Mouse (Mus musculus) stomach, embryonic 16.5 days (tissue): ENCODE results near the gene Sypl. TPM values are rescaled to one million over a fixed set of nuclear protein-coding genes. Genes with fewer than 3 reads are reported as not detected.
"Not testable (repeated sequence)": the region's sequence is repeated elsewhere in the genome, so short reads cannot be mapped to it uniquely, and the experiment has no call there.

Source experiments
- ATAC-seq: fragments of 200-750 bp; cut with Nextera tagmentation; 2 replicates; pipeline ENCODE4 v1.8.0; 2017; ENCODE audit warnings: moderate number of reproducible peaks, moderate TSS enrichment; ENCODE audit not compliant: insufficient read depth, low FRiP score
- H3K27ac ChIP-seq: fragments of 300-500 bp; sonication (generic); 2 replicates; pipeline ENCODE4 v1.5.1; 2014; ENCODE audit warnings: low read length
- H3K27me3 ChIP-seq: fragments of 300-500 bp; sonication (generic); 2 replicates; pipeline ENCODE4 v1.6.1; 2014; ENCODE audit warnings: low read length, control low read depth, mixed read lengths; ENCODE audit not compliant: control insufficient read depth, insufficient read depth
- H3K36me3 ChIP-seq: fragments of 300-500 bp; sonication (generic); 2 replicates; pipeline ENCODE4 v1.6.1; 2014; ENCODE audit warnings: low read length; ENCODE audit not compliant: control insufficient read depth, insufficient read depth
- H3K4me1 ChIP-seq: fragments of 300-500 bp; sonication (generic); 2 replicates; pipeline ENCODE4 v1.6.1; 2014; ENCODE audit warnings: low read length, control low read depth, mixed read lengths; ENCODE audit not compliant: control insufficient read depth, insufficient read depth
- H3K4me2 ChIP-seq: fragments of 300-500 bp; sonication (generic); 2 replicates; pipeline ENCODE4 v1.6.1; 2014; ENCODE audit warnings: low read depth, low read length, mixed read lengths
- H3K4me3 ChIP-seq: fragments of 300-500 bp; sonication (generic); replicated peaks from 2 replicates; pipeline ENCODE4 v1.5.1; 2014; ENCODE audit warnings: mild to moderate bottlenecking, low read length
- H3K9ac ChIP-seq: fragments of 300-500 bp; sonication (generic); 2 replicates; pipeline ENCODE4 v1.6.1; 2014; ENCODE audit warnings: low read length
- H3K9me3 ChIP-seq: fragments of 300-500 bp; sonication (generic); replicated peaks from 2 replicates; pipeline ENCODE4 v1.6.1; 2016; ENCODE audit warnings: low read length, control low read depth; ENCODE audit not compliant: control insufficient read depth
- WGBS: fragments of 180-500 bp; shearing (Covaris S2); extraction: QIAGEN DNeasy Blood & Tissue Kit; methylation state at CpG from one replicate; pipeline ENCODE4 v1.1.7; 2014; 5-methylcytosine and 5-hydroxymethylcytosine counted together
- polyA plus RNA-seq: library from polyadenylated mRNA; unstranded; fragments of >200 nt; fragmentation: Nextera tagmentation; extraction: Ambion mirVana; gene quantifications from 2 replicates; pipeline ENCODE4 v1.2.1, GENCODE M21; 2015

Gene Sypl
- polyA plus RNA-seq, 1 experiment from 2014 or later = 188 TPM

GRCm38 (mm10) chr12:32983081-32983480, 29.4 kb downstream of the Sypl start:
- Histone ChIP-seq H3K36me3 (no peaks in the 10 kb centered on the region), H3K4me3 (no peak overlapping the region), H3K4me1 (no peaks in the 10 kb centered on the region), H3K27me3 (no peaks in the 10 kb centered on the region), H3K27ac (no peak overlapping the region), H3K4me2 (no peak overlapping the region), H3K9me3 (no peaks in the 10 kb centered on the region), H3K9ac (no peak overlapping the region)
- ATAC-seq = no peak
- 82% methylated on average over 1 of the region's 1 CpGs for WGBS

GRCm38 (mm10) chr12:32986284-32986683, 32.6 kb downstream of the Sypl start:
- Histone ChIP-seq H3K27ac (no peak overlapping the region), H3K4me2 (no peak overlapping the region), H3K27me3 (no peaks in the 10 kb centered on the region), H3K9ac (no peak overlapping the region), H3K36me3 (no peaks in the 10 kb centered on the region), H3K4me1 (no peaks in the 10 kb centered on the region), H3K4me3 (no peak overlapping the region), H3K9me3 (no peaks in the 10 kb centered on the region)
- 50% methylated on average over 1 of the region's 1 CpGs for WGBS
- ATAC-seq = no peak

- Histone ChIP-seq H3K9me3 (no peaks in the 10 kb centered on the region), H3K4me3 (no peak overlapping the region), H3K9ac (no peak overlapping the region), H3K4me1 (no peaks in the 10 kb centered on the region), H3K36me3 (no peaks in the 10 kb centered on the region), H3K4me2 (no peak overlapping the region), H3K27ac (no peak overlapping the region), H3K27me3 (no peaks in the 10 kb centered on the region)
- 52% methylated on average over 12 of the region's 12 CpGs for WGBS
- ATAC-seq = no peak
Measured at GRCm38 (mm10) chr12:32989731-32990130, 36.0 kb downstream of the Sypl start.

DNA sequence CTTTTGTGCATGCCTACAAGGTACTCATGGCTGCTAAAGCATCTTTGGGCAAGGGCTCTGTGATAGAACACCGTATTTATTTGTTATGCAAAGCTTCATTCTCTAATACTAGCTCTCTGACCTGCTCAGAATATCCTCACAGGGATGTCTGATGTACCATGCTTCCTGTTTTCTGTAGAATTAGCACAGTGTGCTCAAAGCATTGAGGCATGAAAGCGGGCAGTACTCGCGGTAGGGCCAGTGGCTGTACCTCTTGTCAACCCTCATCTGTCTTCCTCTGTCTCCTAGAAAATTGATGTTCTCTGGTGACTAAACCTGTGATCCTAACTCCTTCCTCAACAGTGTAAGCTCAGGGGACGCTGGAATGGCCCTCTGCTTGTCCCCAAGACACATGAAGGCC, 40.4 kb downstream of the Sypl start:
- no peak for ATAC-seq
- Histone ChIP-seq H3K36me3 (no peaks in the 10 kb centered on the region), H3K27me3 (no peaks in the 10 kb centered on the region), H3K4me3 (no peak overlapping the region), H3K9ac (no peak overlapping the region), H3K4me1 (0 out of 2 replicates have a peak, but pooled peaks cover 5% of the 10 kb centered on the region), H3K27ac (no peak overlapping the region), H3K9me3 (no peaks in the 10 kb centered on the region), H3K4me2 (no peak overlapping the region)
- 66% methylated on average over 5 of the region's 5 CpGs for WGBS

DNA sequence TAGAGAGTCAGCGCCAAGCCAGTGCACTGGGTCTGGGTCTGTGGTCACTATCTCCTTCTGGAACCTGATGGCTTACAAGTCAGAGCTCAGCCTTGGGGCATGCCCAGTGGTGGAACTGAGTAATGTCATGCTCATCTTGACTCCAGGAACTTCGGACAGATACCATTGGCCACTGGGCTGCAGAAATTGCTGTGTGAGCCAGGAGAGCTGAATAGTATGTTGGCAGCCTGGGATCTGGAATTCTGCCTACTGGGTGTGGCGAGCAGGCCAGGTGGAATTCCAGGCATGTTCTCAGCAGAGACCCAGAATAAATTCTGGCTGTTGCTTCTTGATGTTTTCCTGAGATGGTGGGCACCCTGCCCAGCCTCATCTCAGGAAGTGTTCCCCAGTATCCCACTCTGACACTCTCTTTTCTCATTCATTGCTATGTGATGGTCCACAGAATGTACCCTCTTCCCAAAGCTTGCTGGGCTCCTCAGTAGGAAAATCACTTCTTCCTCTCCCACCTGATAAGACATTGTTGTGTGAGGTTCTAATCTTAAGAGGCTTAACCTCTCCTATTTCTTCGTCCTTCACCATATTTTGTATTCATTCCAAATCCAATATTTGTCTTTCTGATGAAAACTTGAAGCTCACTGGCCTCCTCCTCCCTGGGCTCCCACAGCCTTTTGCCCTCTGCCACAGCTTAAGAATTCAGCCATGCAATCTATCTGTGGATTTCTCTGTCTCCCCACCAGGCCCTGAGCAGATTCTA, 41.6 kb downstream of the Sypl start:
- Histone ChIP-seq H3K36me3 (no peaks in the 10 kb centered on the region), H3K9ac (no peak overlapping the region), H3K4me2 (no peak overlapping the region), H3K4me1 (0 out of 2 replicates have a peak, but pooled peaks cover 5% of the 10 kb centered on the region), H3K9me3 (no peaks in the 10 kb centered on the region), H3K27me3 (no peaks in the 10 kb centered on the region), H3K4me3 (no peak overlapping the region), H3K27ac (no peak overlapping the region)
- 66% methylated on average over 4 of the region's 4 CpGs for WGBS
- no peak; the same call in 1 of the 2 replicates for ATAC-seq

- H3K9ac ChIP-seq = no peak overlapping the region
- H3K4me3 ChIP-seq = no peak overlapping the region
- no peak for ATAC-seq
- H3K4me1 ChIP-seq = 0 out of 2 replicates have a peak, but pooled peaks cover 5% of the 10 kb centered on the region
- WGBS = 46% methylated on average over 5 of the region's 5 CpGs
- no peaks in the 10 kb centered on the region for H3K27me3 ChIP-seq
- H3K36me3 ChIP-seq = no peaks in the 10 kb centered on the region
- H3K27ac ChIP-seq = no peak overlapping the region
- H3K4me2 ChIP-seq = no peak overlapping the region
- H3K9me3 ChIP-seq = no peaks in the 10 kb centered on the region
Measured at GRCm38 (mm10) chr12:32998766-32999165, 45.1 kb downstream of the Sypl start.

DNA sequence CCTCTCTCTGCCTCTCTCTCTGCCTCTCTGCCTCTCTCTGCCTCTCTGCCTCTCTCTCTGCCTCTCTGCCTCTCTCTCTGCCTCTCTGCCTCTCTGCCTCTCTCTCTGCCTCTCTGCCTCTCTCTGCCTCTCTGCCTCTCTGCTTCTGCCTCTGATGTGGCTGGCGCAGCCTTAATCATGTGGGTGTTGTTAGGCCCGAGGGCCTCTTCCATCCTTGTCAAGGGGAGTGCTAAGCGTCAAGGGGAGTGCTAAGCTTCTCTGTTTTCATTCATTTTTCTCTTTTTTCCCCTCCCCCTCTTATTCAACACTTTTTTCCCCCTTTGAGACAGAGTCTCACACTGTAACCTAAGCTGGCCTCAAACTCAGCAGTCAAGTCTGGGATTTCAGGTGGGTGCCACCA, 46.1 kb downstream of the Sypl start:
- H3K36me3 ChIP-seq, H3K9me3 ChIP-seq, ATAC-seq, H3K4me2 ChIP-seq, H3K27me3 ChIP-seq, H3K4me1 ChIP-seq, H3K27ac ChIP-seq, H3K4me3 ChIP-seq, H3K9ac ChIP-seq: not testable (repeated sequence)
- 41% methylated on average over 3 of the region's 3 CpGs for WGBS

GRCm38 (mm10) chr12:33000402-33000801, 46.7 kb downstream of the Sypl start:
- Histone ChIP-seq H3K9me3 (no peaks in the 10 kb centered on the region), H3K27ac (no peak overlapping the region), H3K4me3 (no peak overlapping the region), H3K36me3 (no peaks in the 10 kb centered on the region), H3K9ac (no peak overlapping the region), H3K4me1 (0 out of 2 replicates have a peak, but pooled peaks cover under 1% of the 10 kb centered on the region), H3K4me2 (no peak overlapping the region), H3K27me3 (no peaks in the 10 kb centered on the region)
- no peak for ATAC-seq
- 59% methylated on average over 4 of the region's 4 CpGs for WGBS

GRCm38 (mm10) chr12:33003339-33003965, 49.8 kb downstream of the Sypl start:
- no peak overlapping the region for H3K4me2 ChIP-seq
- no peaks in the 10 kb centered on the region for H3K9me3 ChIP-seq
- no peak overlapping the region for H3K9ac ChIP-seq
- 46% methylated on average over 8 of the region's 8 CpGs for WGBS
- H3K36me3 ChIP-seq = no peaks in the 10 kb centered on the region
- no peak overlapping the region for H3K4me3 ChIP-seq
- H3K27me3 ChIP-seq = no peaks in the 10 kb centered on the region
- H3K4me1 ChIP-seq = peaks cover 4% of the 10 kb centered on the region; the same call in 1 of the 2 replicates
- no peak overlapping the region; the same call in 1 of the 2 replicates for H3K27ac ChIP-seq
- ATAC-seq = no peak
